Mouse (Mus musculus): ENCODE results near the gene Tenm3.

The Tenm3 gene

GRCm38 (mm10) chr8:48240917-48241531 lies 602.7 kb downstream of the Tenm3 start:
- DNase-seq: no peak

DNA sequence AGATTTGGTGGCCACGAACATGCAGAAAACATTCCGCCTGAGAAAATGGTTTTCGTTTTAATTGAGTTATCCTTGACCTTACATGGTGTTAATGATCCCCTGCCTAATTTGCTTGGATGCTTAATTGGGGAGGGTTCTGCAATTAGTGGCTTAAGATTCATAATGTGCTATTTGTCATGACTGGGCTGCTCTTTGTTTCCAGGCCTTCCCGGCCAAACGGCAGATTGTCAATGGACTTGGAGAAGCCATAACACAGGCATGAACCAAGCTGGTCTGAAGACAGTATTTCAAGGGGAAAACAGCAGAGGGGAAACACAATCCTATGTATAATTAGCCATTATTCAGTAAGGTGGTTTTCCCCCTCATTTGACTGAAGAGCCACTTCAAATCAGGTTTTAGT lies 606.8 kb downstream of the Tenm3 start:
- DNase-seq: no peak

- DNase-seq: no peak
Observed at GRCm38 (mm10) chr8:48232927-48233326, 610.8 kb downstream of the Tenm3 start.

GRCm38 (mm10) chr8:48231882-48232281 lies 611.9 kb downstream of the Tenm3 start:
- no peak for DNase-seq

DNA sequence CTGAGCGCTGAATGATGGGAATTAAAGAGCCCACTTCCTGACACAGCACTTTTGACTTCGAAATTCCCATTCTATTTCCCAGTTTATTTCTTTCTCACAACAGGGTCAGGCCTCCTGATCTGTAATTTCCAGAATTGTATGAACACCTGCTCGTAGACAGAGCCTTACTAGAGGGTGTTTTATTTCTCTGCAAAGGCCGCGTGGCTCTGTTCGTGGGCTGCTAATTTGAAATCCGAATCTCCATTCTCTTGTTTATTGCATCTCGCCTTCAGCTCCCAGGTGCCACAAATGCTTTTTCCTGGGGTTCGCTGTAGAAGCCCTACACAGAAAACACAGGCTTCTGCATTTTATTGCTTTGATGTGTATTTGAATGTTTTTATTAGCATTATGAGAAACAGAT lies 612.4 kb downstream of the Tenm3 start:
- no peak for DNase-seq

GRCm38 (mm10) chr8:48228676-48229075 lies 615.1 kb downstream of the Tenm3 start:
- no peak for DNase-seq

- no peak for DNase-seq
Observed at GRCm38 (mm10) chr8:48224753-48225152, 619.0 kb downstream of the Tenm3 start.

DNA sequence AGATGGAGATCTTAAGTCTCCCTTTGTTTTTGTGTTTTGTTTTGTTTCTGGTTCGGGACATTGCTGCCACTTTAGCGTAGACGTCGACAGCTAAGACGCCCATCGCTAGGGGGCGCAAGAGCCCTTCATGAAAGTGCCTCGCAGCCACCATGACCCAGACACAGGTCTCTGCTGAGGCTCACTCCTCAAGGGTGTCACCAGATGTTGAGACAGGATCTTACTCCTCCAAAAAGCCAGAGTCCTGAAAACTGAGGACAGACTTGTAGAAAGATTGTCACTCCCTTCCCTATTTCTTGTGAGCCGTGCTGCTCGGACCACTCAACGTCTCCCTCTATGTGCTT lies 621.4 kb downstream of the Tenm3 start:
- peak; percentile 94 to 97 for DNase-seq

GRCm38 (mm10) chr8:48221724-48222428 lies 621.9 kb downstream of the Tenm3 start:
- DNase-seq: no peak

DNA sequence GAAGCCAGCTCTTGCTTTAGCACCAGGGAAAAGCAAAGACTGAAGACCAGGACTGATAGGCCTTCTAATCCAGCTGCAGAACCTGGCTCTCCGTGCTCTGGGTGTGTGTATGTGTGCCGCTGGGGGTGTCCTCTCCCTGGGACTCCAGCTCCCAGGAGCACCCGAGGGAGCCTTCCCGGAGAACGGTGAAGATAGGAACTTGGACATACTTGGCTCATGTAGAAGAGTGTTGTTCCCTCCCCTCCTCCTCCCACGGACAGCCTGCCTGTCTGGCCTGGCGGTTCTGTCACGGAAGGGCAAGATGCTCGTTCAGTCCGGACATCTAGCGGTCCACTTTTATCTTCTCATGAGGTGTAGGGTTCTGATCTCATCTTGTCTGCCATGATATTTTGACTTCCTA lies 622.4 kb downstream of the Tenm3 start:
- no peak for DNase-seq

GRCm38 (mm10) chr8:48220529-48221181 lies 623.1 kb downstream of the Tenm3 start:
- DNase-seq: no peak

- DNase-seq: peak; percentile 75 to 86
Observed at GRCm38 (mm10) chr8:48215071-48215501, 628.7 kb downstream of the Tenm3 start.

- no peak for DNase-seq
Observed at GRCm38 (mm10) chr8:48214386-48214785, 629.4 kb downstream of the Tenm3 start.

DNA sequence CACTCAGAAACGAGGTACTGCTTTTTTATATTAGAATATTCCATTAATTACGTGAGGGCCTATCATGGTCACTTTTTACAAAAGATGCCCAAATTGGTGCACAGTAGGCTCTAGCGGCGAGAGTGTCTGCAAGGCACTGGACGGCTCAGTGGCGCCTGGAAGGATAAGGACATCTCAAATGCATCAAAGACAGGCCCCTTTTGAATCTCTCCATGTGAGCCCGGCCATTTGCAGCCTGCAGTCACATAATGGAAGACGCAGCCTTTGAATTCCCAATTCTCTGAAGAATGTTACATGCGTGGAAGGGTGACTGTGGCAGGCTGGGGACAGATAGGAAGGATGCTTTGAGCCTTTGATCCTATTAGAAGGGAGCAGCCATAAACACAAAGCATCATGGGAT lies 631.8 kb downstream of the Tenm3 start:
- no peak for DNase-seq

DNA sequence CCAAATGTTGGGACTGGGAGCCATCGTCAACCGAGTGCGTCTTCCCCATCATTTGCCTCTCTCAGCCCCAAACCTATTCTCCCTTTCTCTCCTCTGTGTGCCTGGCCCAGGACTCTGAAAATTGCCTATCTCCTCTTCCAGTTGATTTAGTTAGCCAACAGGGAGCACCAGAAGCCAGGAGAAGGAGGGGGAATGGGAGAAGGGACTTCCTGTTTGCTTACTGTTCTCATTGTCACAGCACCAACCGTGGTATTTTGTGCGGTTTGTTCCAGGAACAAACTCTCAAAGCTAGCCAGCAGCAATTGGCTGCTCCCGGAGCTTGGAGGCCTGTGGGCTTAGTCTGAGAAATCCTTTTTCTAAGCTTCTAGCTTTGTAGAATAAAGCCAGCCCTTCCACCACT lies 636.2 kb downstream of the Tenm3 start:
- DNase-seq: no peak

DNA sequence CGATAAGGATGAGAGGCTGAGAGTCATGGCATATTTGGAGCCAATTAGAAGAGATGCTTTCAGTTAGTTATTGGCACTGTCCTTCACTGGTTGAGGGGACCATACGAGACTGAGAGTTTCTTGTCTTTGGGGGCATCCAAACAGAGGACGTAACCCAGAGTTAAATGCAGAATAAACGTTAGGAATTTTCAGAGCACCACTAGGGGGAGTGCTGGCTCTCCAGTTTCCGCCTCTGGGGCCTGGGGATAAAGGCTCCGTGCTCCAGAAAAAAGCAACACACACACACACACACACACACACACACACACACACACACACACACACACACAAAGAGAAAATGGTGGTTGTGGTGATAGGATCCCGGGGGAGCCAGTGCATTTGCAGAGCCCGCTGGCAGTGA lies 636.8 kb downstream of the Tenm3 start:
- peak in 1 of 2 experiments; percentile 56 for DNase-seq

- DNase-seq: no peak
Observed at GRCm38 (mm10) chr8:48204838-48205345, 638.9 kb downstream of the Tenm3 start.

GRCm38 (mm10) chr8:48204114-48204837 lies 639.5 kb downstream of the Tenm3 start:
- peak; percentile 90 to 93 for DNase-seq

DNA sequence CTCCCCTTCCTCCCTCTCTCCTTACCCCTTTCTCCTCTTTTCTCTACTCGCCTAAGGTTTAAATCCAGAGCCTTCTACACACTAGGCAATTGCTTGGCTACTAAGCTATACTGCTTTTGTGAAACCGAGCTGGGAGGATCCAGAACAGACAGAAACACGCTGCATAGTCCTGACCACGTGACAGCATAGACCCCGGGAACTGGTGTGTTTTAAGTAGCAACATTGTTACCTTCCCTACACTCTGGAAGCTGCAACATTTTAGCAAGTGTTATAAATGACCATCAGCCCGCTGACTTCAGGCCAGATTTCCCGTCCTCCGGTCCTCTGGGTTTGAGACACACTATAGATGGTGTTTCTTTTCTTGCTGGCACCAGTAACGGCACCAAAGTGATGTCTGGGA lies 640.1 kb downstream of the Tenm3 start:
- DNase-seq: no peak

GRCm38 (mm10) chr8:48203161-48203560 lies 640.6 kb downstream of the Tenm3 start:
- DNase-seq: no peak

GRCm38 (mm10) chr8:48202632-48203031 lies 641.1 kb downstream of the Tenm3 start:
- DNase-seq: no peak

DNA sequence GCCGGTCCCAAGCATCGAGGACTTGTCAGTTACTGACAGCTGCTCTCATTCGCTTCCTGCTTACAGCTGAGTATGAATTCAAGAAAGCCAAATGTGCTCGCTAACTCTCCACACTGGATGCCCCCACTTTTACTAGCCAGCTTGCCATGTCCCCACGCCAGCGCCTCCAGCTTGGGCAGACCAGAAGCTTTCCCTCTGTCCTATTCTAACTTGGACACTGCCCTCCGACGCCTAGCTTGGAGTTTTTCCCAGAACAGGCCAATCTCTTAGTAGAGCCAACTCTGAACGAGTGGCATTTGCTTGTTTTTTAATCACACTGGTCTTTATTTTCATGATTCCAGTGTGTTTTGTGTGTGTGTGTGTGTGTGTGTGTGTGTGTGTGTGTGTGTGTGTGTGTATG lies 644.6 kb downstream of the Tenm3 start:
- peak; percentile 42 to 54 for DNase-seq

GRCm38 (mm10) chr8:48195971-48196370 lies 647.8 kb downstream of the Tenm3 start:
- no peak for DNase-seq

Measured in cerebellum, postnatal 10 days (tissue).